Mouse (Mus musculus): Measurements from ENCODE around the gene Tas2r118.

The Tas2r118 gene

DNA sequence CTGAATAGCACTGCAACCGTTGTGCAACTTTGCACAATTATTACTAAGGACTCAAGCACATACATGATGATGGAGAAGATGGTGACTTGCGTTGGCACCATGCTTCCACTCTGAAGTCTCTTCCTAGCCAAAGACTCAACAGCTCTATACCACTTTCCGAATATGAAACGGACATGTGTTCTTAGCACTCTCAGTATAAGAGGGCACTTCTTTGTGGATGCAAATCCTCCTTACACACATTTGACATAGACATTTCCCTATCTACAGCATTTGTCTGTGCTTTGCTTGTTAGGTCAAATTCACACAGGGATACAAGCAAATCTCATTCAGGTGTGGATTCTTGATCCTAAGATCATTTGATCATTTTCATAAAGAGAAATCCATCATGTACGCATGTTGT lies at the start of gene Tas2r118:
Gene Tas2r118, minus strand, starts transcription at position 101 of the 400 bp plus-strand sequence.
- DNase-seq (ENCODE audit: low spot score) = no peak

DNA sequence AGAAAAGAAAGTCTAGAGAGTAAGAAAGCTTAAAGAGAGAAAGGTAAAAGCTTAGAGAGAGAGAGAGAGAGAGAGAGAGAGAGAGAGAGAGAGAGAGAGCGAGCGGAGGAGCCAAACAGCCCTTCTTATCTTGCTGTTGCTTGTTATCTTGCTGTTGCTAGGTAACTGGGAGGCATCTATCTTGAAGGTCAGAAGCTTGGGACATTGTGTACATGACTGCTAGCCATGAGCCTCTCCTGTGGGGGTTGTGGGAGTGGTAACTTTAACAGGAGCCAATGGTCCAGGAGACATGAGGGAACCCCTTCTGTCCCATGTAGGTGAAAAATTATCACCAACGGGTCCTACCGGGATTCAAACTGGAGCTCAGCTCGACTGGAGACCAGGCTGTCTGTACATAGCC lies 48.5 kb upstream of the Tas2r118 start:
- DNase-seq (ENCODE audit: low spot score) = no peak

DNA sequence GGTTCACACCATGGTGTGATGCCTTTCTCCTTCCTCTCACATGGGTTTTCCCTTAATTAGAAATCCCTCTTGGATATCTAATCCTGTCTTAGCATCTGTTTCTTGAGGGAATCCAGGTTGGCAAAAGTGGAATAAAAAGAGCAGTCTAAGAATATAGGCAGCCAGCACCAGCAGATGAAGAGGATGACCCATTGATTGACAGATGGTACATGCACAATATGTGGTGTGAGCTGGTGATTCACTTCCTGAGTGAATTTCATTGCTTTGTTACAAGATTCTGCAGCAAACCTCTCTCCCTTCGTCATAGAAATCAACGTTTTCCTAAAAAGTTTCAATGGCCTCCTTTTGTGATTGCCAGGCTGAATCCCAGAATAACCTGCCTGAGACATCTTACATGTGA lies 23.4 kb upstream of the Tas2r118 start:
- DNase-seq (ENCODE audit: low spot score) = no peak

DNA sequence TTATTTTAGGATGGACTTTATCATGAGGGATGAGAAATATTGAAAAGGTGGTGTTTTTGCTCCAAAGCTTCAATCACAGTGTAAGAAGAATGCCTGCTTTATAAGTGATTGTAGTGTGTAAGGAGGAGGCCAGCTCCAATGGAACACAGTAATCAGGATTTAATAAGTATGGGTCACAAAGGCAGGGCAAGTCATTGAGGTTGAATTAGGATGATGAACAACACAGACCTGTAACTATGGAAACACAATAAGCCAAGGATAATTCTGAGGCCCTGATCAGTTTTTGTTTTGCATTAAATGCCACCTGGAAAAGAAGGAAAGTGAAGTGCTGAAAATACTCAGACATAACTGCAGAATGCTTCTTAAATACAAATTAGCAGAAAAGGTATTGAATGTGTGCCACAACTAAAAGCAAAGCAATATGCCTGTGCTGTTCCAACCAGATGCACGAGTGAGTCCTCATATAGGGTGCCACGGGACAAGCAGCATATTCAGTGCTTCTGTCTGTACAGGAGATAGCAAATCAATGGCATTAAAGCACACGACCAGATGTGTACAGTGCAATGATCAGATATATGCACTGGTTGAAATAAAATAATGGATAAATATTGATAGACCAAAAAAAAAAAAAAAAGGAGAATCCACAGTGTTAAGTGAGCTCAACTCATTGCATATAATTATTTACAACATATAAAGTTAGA lies 21.0 kb upstream of the Tas2r118 start:
- no peak for DNase-seq (ENCODE audit: low spot score)

DNA sequence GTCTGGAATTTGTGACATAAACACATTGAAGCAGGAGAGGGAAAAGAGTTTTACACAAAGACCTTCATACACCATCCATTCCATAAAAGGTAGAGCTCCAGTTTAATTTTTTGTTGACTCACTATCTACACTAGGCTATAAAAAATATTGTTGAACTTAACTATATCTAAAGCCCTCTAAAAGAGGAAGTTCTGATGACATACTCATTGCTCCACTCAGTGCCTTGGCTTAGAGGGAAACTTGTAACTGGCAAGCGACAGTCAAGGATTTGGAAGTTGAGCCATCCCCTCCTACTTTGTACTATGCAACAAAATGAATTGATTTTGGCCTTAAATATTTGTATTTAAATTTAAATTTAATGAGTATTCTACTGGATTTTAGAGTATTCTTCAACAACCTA lies 16.4 kb upstream of the Tas2r118 start:
- DNase-seq (ENCODE audit: low spot score) = no peak

DNA sequence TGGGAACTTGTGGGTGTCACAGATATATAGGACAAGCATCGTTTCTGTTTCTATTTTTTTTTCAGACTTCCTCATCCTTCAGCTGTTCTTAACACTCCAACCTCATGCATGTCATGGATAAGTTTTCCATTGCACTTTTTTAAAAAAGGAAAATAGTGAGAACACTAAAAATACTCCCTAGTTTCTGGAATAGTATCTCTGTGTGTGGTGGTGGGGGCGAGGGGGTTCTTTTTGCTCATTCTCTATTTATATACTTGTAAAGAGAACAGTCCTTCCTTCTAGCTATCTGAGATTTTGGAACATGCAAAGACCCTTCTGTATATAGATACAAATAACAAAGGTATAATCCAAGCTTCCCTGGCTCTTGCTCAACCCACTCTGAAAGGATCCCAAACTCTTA lies 2.9 kb downstream of the Tas2r118 start:
- no peak for DNase-seq (ENCODE audit: low spot score)

DNA sequence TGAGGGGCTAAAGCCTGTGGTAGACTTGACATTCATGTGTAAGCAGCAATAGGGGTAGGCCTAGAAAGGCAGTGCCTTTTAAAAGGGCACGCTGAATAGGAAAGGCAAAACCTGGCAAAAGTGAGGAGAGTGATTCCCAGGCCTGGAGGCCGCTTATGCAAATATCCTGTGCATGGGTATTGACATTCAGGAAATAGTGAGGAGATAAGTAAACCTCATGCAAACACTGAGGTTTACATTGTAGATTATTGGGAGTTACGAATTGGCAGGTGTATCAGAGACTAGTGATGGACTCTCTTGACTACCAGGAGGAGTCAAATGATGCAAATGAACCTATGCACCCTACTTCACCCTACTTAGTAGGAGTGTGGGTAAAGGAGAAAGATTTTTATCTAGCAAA lies 3.9 kb downstream of the Tas2r118 start:
- no peak for DNase-seq (ENCODE audit: low spot score)

DNA sequence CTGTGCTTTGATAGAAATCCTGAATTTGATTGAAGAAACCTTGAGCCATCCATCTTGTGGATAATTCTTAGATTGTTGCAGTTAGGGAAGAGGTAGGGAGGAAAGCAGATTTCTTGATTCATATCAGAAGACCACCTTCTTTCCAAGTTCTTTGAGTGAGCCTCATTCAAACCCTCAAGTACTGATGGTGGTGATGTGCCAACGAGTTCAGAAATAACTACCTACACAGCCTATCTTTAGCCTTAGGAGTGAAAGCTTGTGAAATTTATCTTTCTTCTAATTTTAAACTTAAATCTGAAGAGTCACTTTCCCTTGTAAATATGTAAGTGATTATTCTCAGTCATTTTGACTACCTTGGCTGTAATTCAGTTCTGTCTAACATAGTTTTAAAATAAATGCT lies 6.1 kb downstream of the Tas2r118 start:
- no peak for DNase-seq (ENCODE audit: low spot score)

DNA sequence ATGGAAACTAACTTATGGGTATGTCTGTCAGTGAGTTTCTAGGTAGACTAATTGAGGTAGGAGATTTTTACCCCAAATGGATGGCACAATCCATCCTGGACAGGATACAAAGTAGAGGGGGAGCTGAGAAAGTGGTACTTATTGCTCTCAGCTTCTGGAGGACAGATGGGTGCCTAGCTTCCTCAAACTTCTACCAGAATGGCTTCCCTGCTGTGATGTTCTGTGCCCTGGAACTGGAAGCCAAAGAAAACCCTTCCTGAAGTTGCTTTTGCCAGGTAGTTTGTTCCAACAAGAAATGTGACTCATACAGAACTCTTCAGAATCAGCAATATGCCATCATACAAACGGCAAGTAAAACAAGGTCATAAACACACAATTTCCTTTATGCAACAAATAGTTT lies 29.1 kb downstream of the Tas2r118 start:
- DNase-seq (ENCODE audit: low spot score) = no peak

DNA sequence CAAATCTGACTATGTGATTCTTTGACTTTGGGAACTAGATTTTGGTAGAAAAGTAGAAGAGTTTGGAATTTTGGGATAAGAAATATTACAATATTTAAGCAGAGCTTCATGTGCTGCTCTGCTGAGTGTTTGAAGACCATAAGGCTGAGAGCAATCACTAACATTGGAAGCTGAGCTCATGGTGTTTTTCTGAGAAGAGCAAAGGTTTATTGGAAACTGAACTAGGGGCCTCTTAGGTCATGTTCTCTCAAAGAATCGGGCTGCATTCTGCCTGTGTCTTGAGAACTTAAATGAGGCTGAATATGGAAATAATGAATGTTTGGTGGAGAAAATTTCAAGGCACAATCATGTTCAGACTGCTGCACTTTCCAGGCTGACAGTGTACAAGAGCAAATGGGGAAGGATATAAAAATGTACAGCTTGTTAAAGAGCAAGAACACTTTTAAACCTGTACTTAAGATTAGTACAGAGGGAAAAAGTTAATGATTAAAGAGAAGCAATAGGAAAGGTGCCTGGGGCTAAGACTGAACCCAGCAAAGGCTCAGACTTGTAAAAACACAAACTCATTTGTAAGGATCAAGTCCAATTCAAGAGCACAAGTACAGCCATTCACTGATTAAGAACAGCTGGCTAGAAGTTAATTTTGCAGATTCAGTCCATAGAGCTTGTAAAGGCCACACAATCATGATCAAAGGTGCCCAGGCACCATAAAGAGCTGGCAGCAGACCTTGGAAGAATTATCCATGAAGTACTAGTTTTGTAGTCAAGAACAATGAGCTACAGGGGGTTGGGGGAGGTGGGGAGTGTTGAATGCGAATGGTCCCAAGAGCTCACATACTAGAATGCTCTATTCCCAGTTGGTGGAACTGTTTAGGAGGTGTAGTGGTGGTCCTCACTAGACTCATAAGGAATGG lies 31.0 kb downstream of the Tas2r118 start:
- no peak for DNase-seq (ENCODE audit: low spot score)

DNA sequence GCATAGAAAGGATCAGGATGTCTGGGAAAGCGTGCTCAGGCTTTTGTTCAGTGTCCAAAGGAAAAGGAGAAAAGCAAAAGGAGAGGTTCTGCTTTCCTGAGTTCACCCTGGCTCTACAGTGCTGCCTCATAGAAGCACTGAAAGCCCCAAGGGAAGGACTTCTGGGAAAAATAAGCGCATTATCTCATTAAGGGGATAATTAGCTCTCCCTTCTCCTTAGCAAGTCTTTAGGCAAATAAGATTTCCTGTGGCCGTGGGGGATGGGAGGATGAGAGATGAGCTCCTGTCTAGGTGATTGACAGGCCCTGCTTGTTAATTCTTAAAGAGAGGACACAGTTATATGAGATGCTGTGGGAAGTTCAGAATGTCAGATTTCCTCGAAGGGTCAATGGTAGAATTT lies 33.4 kb downstream of the Tas2r118 start:
- DNase-seq (ENCODE audit: low spot score) = no peak

DNA sequence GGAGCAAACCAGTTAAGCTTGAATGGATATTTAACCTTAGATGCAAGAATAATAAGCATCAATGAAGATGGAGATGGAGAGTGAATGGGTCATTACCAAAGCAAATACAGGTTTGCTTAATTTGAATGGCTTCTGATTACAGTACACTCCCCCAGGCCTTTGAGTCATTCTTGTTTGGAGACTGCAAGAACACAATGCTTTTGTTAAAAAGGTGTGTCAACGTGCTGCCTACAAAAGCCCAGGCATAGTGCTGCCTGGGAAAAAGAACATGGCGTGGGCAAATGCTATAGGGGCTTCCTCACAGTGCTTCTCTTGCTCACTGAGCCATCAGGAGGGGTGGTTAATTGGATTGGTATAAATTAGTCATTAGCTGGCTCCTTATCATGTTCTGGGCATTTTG lies 46.1 kb downstream of the Tas2r118 start:
- no peak for DNase-seq (ENCODE audit: low spot score)
